Mouse (Mus musculus) lung, embryonic 15.5 days (tissue): Measurements from ENCODE around the gene U2af1. TPM values are rescaled to one million over a fixed set of nuclear protein-coding genes. Genes with fewer than 3 reads are reported as not detected.
"Not testable (repeated sequence)": the region's sequence is repeated elsewhere in the genome, so short reads cannot be mapped to it uniquely, and the experiment has no call there.

ENCODE experiments used
- ATAC-seq: fragments of 200-750 bp; cut with Nextera tagmentation; 2 replicates; pipeline ENCODE4 v1.8.0; 2017; ENCODE audit warnings: moderate number of reproducible peaks, borderline replicate concordance; ENCODE audit not compliant: low FRiP score, low TSS enrichment; ENCODE audit errors: extremely low read depth
- H3K27ac ChIP-seq: fragments of 300-500 bp; sonication (generic); 2 replicates; pipeline ENCODE4 v1.5.1; 2015; ENCODE audit warnings: moderate library complexity, mild to moderate bottlenecking, inconsistent platforms
- H3K27me3 ChIP-seq: fragments of 300-500 bp; sonication (generic); 2 replicates; pipeline ENCODE4 v1.6.1; 2015; ENCODE audit warnings: inconsistent platforms
- H3K36me3 ChIP-seq: fragments of 300-500 bp; sonication (generic); 2 replicates; pipeline ENCODE4 v1.6.1; 2015; ENCODE audit warnings: inconsistent platforms
- H3K4me1 ChIP-seq: fragments of 300-500 bp; sonication (generic); 2 replicates; pipeline ENCODE4 v1.6.1; 2015; ENCODE audit warnings: inconsistent platforms
- H3K4me2 ChIP-seq: fragments of 300-500 bp; sonication (generic); 2 replicates; pipeline ENCODE4 v1.6.1; 2015; ENCODE audit warnings: inconsistent platforms, mild to moderate bottlenecking, moderate library complexity
- H3K4me3 ChIP-seq: fragments of 300-500 bp; sonication (generic); 2 replicates; pipeline ENCODE4 v1.5.1; 2015; ENCODE audit warnings: mild to moderate bottlenecking, inconsistent platforms
- H3K9ac ChIP-seq: fragments of 300-500 bp; sonication (generic); 2 replicates; pipeline ENCODE4 v1.6.1; 2015; ENCODE audit warnings: inconsistent platforms
- H3K9me3 ChIP-seq: fragments of 300-500 bp; sonication (generic); 2 replicates; pipeline ENCODE4 v1.6.1; 2016; ENCODE audit warnings: inconsistent platforms
- WGBS: fragments of 180-500 bp; shearing (Covaris S2); methylation state at CpG from one replicate; pipeline ENCODE4 v1.1.7; 2015; 5-methylcytosine and 5-hydroxymethylcytosine counted together
- polyA plus RNA-seq: library from polyadenylated mRNA; unstranded; fragments of >200 nt; fragmentation: Nextera tagmentation; extraction: Ambion mirVana; gene quantifications from 2 replicates; pipeline ENCODE4 v1.2.1, GENCODE M21; 2015

The U2af1 gene
- polyA plus RNA-seq = 332 and 360 TPM in 2 replicates

DNA sequence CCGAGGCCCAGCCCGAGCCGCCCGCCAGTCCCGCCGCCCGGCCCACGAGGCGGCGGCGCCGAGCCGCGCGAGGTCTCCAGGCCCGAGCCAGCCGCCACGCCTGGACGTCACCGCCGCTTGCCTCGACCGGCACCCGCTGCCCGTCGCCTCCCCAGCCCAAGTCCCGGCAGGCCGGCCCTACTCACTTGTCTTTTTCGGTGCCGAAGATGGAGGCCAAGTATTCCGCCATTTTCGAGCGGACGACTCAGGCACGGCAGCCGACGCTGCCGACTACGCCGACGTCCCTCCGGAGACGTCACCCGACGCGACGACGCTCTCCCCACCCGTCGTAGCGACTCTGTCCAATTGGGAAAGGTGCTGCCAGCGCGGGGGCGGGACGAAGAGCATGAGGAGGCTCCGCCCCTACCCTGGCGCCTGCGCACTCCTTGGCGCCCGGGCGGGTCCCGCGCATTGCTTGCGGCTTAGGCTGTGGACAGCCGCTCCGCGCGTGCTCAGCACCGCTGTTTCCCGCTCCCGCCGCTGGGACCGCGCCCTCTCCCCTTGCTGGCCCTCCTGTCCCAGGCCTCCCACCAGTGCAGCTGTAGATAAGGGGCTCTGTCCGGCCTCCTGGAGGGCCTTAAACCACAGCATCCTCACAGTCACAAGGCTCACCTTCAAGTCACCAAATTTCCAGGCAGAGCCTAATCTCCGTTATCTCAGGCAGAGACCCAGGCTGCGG, at the start of gene U2af1:
TSS of gene U2af1 (minus strand) at position 425 of the 718 bp plus-strand sequence.
- peak; percentile 98 for ATAC-seq
- Histone ChIP-seq H3K4me1 (peaks cover 16% of the 10 kb centered on the region), H3K9ac (peak within 1 kb of the TSS; percentile 99), H3K4me2 (peak within 1 kb of the TSS; percentile 85), H3K36me3 (peaks cover 24% of the 10 kb centered on the region), H3K27ac (peak within 1 kb of the TSS; percentile 78), H3K4me3 (peak within 1 kb of the TSS; percentile 77), H3K27me3 (no peaks in the 10 kb centered on the region), H3K9me3 (no peaks in the 10 kb centered on the region)
- WGBS = under 1% methylated on average over 66 of the region's 77 CpGs

DNA sequence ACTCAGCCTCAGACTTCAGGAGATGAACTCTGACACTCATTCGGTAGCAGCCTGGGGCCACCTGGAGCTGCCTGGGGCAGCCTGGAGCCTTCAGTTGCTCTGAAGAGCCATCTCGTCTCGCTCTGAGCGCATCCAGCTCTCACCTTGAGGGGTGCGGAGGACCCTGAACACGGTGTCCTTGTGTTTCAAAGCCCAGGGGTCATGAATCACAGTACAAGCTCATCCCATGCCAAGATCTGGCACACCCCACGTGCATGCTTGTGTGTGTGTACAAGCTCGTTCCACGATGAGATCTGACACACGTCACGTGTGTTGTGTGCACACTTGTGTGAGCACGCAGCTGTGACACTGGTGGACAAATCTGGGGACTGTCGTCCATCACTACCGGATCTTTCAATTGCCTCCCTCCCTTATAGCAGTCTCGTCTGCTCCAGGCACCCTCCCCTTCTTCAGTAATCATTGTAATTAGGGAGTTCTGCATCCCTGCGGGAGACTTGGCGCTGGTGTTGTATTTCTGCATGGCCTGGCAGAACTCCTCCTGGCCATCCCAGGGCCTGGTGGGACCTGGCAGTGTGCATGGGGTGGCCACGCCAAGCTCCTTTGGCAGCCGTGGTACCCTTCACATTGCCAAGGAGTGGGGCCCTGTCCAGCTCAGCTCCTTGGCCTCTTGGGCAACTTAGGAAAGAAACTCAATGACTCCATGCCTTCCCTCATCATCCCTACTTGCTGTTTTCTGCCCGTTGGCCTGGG, 46.8 kb upstream of the U2af1 start:
- no peaks in the 10 kb centered on the region for H3K36me3 ChIP-seq
- ATAC-seq = peak; percentile 42; the same call in 1 of the 2 replicates
- 70% methylated on average over 20 of the region's 20 CpGs for WGBS
- H3K4me1 ChIP-seq = no peaks in the 10 kb centered on the region
- no peaks in the 10 kb centered on the region for H3K9me3 ChIP-seq
- H3K27ac ChIP-seq = no peak overlapping the region
- H3K4me3 ChIP-seq = no peak overlapping the region
- H3K27me3 ChIP-seq = no peaks in the 10 kb centered on the region
- H3K4me2 ChIP-seq = no peak overlapping the region
- H3K9ac ChIP-seq = no peak overlapping the region

GRCm38 (mm10) chr17:31703276-31703980, 44.7 kb upstream of the U2af1 start:
- H3K4me1 ChIP-seq = no peaks in the 10 kb centered on the region
- no peaks in the 10 kb centered on the region for H3K36me3 ChIP-seq
- no peak overlapping the region for H3K4me3 ChIP-seq
- ATAC-seq = peak; percentile 27; the same call in 1 of the 2 replicates
- H3K27me3 ChIP-seq = no peaks in the 10 kb centered on the region
- H3K4me2 ChIP-seq = no peak overlapping the region
- H3K9ac ChIP-seq = no peak overlapping the region
- H3K27ac ChIP-seq = no peak overlapping the region
- H3K9me3 ChIP-seq = no peaks in the 10 kb centered on the region
- WGBS = 56% methylated on average over 6 of the region's 6 CpGs

GRCm38 (mm10) chr17:31698347-31698746, 39.7 kb upstream of the U2af1 start:
- Histone ChIP-seq H3K27me3 (no peaks in the 10 kb centered on the region), H3K36me3 (no peaks in the 10 kb centered on the region), H3K4me3 (no peak overlapping the region), H3K4me2 (no peak overlapping the region), H3K27ac (no peak overlapping the region), H3K9me3 (no peaks in the 10 kb centered on the region), H3K4me1 (peaks cover 8% of the 10 kb centered on the region), H3K9ac (no peak overlapping the region)
- no peak for ATAC-seq
- WGBS = 67% methylated on average over 11 of the region's 11 CpGs

- H3K27me3 ChIP-seq, H3K27ac ChIP-seq, H3K9ac ChIP-seq, H3K4me2 ChIP-seq, H3K36me3 ChIP-seq, H3K4me3 ChIP-seq, ATAC-seq, H3K9me3 ChIP-seq: not testable (repeated sequence)
- H3K4me1 ChIP-seq = peaks cover 16% of the 10 kb centered on the region
- 85% methylated on average over 7 of the region's 7 CpGs for WGBS
Observed at GRCm38 (mm10) chr17:31695356-31695755, 36.7 kb upstream of the U2af1 start.

GRCm38 (mm10) chr17:31694949-31695348, 36.3 kb upstream of the U2af1 start:
- WGBS = 91% methylated on average over 1 of the region's 1 CpGs
- Histone ChIP-seq H3K27me3 (no peaks in the 10 kb centered on the region), H3K9me3 (no peaks in the 10 kb centered on the region), H3K36me3 (no peaks in the 10 kb centered on the region), H3K9ac (no peak overlapping the region), H3K27ac (no peak overlapping the region), H3K4me3 (no peak overlapping the region), H3K4me2 (no peak overlapping the region), H3K4me1 (peaks cover 16% of the 10 kb centered on the region)
- ATAC-seq = no peak

- Histone ChIP-seq H3K36me3 (no peaks in the 10 kb centered on the region), H3K4me2 (no peak overlapping the region), H3K4me3 (no peak overlapping the region), H3K9me3 (no peaks in the 10 kb centered on the region), H3K4me1 (peaks cover 16% of the 10 kb centered on the region), H3K27ac (0 out of 2 replicates have a peak overlapping the region, but pooled peaks have one; percentile 11), H3K27me3 (no peaks in the 10 kb centered on the region), H3K9ac (no peak overlapping the region)
- no peak for ATAC-seq
- WGBS = 57% methylated on average over 7 of the region's 7 CpGs
Observed at GRCm38 (mm10) chr17:31694023-31694376, 35.3 kb upstream of the U2af1 start.

DNA sequence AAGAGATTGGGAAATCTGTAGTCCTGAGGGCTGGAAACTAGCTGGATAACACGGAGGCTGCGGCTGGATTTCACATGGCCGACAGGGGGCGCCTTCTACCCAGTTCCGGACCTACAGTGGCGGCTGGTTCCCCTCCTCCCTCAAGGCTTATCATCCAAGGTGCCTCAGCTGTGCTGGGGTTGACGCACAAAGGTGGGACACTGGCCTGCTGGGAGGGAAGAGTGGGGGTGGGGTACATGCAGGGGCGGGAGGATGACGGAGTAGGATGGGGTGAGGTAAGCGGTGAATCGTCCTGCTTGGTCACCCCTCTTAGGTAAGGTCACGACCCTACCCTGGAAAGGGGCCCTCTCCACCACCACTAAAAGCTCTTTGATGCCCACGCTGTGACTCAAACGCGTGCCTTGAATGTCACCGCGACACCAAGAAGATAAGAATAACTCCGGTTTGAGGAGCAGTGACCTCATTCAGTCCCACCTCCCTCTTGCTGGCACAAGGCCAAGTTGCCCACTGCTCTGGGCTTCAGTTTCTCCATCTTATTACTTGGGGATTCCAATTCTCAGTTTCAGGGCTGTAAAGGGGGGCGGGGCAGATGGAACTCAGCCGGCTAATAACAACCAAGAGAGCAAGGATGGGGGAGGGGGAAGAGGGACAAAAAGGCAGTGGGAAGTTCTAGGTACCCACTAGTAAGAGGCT, 34.8 kb upstream of the U2af1 start:
- no peak overlapping the region for H3K9ac ChIP-seq
- H3K27ac ChIP-seq = 0 out of 2 replicates have a peak overlapping the region, but pooled peaks have one; percentile 11
- peak; percentile 70 for ATAC-seq
- peaks cover 16% of the 10 kb centered on the region for H3K4me1 ChIP-seq
- H3K36me3 ChIP-seq = no peaks in the 10 kb centered on the region
- H3K9me3 ChIP-seq = no peaks in the 10 kb centered on the region
- peak overlapping the region; percentile 46 for H3K4me2 ChIP-seq
- H3K27me3 ChIP-seq = no peaks in the 10 kb centered on the region
- WGBS = 4% methylated on average over 20 of the region's 20 CpGs
- H3K4me3 ChIP-seq = peak overlapping the region; percentile 7; the same call in 1 of the 2 replicates

GRCm38 (mm10) chr17:31692918-31693317, 34.2 kb upstream of the U2af1 start:
- Histone ChIP-seq H3K9ac (no peak overlapping the region), H3K4me1 (peaks cover 16% of the 10 kb centered on the region), H3K9me3 (no peaks in the 10 kb centered on the region), H3K27ac (no peak overlapping the region), H3K36me3 (no peaks in the 10 kb centered on the region), H3K27me3 (no peaks in the 10 kb centered on the region), H3K4me3 (no peak overlapping the region), H3K4me2 (peak overlapping the region; percentile 46)
- 31% methylated on average over 5 of the region's 5 CpGs for WGBS
- no peak for ATAC-seq

- no peak overlapping the region for H3K27ac ChIP-seq
- no peaks in the 10 kb centered on the region for H3K27me3 ChIP-seq
- H3K36me3 ChIP-seq = no peaks in the 10 kb centered on the region
- ATAC-seq = no peak
- WGBS = 53% methylated on average over 1 of the region's 1 CpGs
- H3K4me1 ChIP-seq = peaks cover 28% of the 10 kb centered on the region
- no peaks in the 10 kb centered on the region for H3K9me3 ChIP-seq
- no peak overlapping the region for H3K4me2 ChIP-seq
- H3K9ac ChIP-seq = no peak overlapping the region
- no peak overlapping the region for H3K4me3 ChIP-seq
Observed at GRCm38 (mm10) chr17:31689606-31690005, 30.9 kb upstream of the U2af1 start.

DNA sequence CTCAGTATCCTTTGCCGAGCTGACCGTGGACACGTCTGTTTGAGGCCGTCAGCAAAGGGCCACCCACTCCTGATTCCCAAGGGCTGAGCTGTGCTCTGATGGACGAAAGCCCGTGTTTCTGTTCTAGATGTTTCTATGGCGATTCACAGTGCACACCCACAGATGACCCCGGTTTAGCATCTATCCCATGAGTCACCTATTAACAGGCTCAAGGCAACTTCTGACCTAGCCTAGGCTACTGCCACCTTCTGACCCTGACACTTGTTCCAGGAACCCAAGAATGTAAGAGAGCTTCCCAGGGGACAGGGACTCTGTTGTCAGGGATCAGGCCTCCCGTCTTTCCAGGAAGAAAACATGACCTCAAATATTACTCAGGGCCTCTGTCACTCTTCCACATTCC, 29.4 kb upstream of the U2af1 start:
- Histone ChIP-seq H3K27me3 (no peaks in the 10 kb centered on the region), H3K4me1 (peaks cover 17% of the 10 kb centered on the region), H3K36me3 (no peaks in the 10 kb centered on the region), H3K4me2 (no peak overlapping the region), H3K9ac (no peak overlapping the region), H3K4me3 (no peak overlapping the region), H3K27ac (no peak overlapping the region), H3K9me3 (no peaks in the 10 kb centered on the region)
- 52% methylated on average over 9 of the region's 9 CpGs for WGBS
- no peak for ATAC-seq
